Mouse (Mus musculus): ENCODE results near the gene Ifit2.

Gene Ifit2

DNA sequence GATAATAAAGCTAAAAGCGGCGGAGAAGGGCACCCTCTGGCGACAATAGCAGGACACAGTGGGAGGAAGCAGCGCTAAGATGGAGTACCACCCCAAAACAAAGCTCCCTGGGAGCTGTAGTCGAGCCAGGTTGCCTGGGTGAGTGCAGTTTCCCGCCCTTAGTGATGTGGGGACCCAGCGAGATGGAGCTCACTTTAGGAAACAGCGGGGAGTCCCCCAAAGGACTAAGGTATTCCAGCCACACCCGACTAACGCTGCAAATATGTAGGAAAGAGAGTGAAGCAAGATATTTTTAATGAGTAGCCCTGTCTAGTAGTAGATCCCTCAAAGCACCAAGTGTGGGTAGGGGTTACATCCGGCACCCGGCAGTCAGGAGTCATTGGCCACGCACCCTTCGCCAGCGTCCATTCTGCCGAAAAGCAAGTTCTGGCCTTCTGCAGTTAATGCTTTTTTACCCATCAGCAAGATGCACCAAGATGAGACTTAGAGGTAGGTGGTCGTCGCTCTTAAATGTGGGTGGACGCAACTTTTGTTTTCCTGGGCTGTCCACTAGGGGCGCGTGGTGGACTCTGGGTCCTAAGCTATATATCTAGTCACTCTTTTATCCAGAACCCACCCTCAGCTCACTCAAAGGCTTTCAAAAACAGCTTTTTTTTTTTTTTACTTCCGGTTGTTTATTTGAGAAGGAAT lies at the start of gene Ifit2:
Ifit2 (plus strand) TSS at position 161 of the 690 bp plus-strand sequence.
- peak; percentile 46 for DNase-seq (ENCODE audit: low read depth, low spot score)

DNA sequence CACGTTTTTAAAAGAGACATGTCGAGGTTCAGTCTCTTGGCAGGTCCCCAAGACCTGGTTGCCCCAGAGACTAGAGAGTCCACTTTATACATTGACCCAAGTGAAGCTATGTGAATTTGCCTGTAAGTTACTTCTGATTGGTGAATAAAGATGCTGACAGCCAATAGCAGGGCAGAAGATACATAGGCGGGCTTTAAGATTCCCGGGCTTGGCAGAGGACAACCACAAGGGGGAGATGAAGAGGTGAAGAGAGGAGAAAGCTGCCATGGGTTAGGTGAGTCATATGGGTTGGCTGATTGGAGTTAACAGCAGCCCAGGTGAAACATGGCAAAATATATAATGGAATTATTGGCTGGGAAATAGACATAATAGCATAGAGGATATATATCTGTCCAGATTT lies 49.7 kb upstream of the Ifit2 start:
- peak; percentile 16 for DNase-seq (ENCODE audit: low read depth, low spot score)

DNA sequence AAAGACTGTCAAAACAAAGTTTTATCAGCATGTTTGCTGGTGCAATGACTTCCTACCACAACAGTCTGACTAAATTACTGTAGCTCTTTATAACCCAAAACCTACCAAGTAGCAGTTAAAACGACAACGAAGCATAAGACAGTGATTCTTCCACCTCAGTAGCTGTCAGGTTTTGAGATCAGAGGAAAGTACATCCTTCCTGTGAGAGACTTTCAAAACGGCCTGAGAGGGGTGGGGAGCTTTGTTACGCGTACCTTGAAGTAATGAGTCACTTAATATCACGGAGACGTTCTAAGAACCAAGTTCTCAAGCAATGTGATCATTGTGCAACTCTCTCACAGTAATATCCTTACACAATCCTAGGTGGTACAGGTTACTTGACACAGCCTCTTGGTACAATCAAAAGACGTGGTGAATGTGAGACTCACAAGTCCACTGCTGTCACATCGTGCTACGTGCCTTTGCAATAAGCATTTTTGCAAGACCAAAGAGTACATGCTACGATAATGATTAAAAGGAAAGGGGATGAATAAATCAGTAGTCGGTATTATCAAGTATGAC lies 45.3 kb upstream of the Ifit2 start:
- DNase-seq (ENCODE audit: low read depth, low spot score) = no peak

DNA sequence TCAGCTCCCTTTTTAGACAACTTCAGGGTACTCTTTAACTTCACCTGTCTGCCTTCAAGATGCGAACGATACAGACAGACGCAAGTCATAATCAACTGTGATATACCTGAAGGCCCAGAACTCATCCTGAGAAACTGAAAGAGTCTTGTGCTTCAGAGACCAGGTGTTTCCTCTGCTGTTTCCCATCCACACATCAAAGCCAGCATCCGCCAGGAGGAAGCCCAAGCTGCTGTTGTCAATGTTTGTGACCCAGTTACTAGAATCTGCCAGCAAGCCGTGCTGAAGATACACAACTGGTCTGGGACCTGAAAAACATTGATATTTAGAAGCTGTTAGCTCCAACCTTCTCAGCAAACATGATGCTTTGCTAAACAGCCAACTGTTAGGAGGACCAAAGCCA lies 39.8 kb upstream of the Ifit2 start:
- no peak for DNase-seq (ENCODE audit: low read depth, low spot score)

DNA sequence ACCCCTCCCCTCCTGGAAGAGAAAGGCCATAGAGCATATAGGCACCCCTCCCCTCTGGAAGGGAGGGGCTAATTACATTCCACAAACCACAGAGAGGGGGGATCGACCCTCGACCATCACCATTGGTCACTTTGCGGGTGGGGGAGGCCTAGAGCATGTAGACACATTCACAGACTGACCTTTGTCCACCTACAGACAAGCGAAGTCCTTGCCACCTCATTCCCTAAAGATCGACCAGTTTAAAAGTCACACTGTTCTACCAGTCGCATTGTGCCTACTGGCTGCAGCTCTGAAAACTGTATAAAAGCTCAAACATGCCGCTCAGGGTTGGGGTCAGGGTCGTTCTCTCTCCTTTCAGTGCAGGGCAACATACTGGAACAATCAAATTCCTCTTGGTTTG lies 39.0 kb upstream of the Ifit2 start:
- DNase-seq (ENCODE audit: low read depth, low spot score) = no peak

DNA sequence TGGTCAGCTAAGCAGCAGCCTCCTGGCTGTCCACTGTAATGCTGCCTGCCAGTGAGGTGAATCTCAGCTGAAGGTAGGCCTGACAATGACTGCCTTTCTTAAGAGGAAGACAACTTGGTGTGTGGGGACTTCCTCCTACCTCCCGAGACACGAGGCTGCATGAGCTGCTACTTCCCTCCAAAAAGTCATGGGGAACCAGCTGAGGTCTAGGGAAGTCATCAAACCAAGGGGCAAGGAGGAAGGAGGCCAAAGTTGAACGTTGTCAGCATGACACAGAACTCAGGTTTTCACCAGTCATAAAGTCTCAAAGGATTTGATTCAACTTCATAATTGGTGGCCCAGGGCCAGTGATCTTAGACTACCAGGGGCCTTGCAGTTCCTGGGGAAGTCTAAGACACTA lies 34.8 kb upstream of the Ifit2 start:
- DNase-seq (ENCODE audit: low read depth, low spot score) = no peak

DNA sequence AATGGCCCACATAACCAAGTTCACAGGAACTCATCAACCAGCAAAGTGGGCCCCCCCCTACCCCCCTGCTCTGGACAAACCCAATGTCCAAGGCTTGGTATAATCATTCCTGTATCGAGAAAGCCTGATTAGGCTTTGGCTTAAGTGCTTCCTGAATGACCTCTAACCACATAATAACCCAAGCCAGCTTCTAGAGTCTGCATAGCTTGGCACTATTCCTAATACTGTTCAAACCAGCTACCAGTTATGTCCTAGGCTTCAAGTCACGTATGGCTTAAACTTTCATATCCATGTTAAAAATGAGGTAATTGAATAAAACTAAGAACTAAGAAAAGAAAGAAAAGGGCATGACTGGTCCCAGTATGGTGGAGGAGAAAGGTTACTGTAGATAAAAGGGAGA lies 34.1 kb upstream of the Ifit2 start:
- DNase-seq (ENCODE audit: low read depth, low spot score) = no peak

DNA sequence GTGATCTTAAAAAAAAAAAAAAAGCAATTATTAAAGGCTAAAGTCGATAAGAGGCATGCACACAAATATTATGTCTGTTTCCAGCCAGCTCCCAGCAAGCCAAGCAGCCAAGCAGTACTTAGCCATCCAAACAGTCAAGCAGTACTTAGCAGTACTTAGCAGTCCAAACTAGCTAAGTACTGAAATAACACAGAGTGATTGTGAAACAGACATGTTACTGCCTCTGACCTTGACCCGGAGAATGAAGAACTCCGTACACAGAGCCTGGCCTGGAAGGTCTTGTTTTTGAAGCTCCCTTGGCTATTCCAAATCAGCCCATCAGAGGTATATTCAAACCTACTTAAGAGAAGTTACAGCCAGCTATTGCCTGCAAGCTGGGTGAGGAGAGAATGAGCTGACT lies 33.3 kb upstream of the Ifit2 start:
- DNase-seq (ENCODE audit: low read depth, low spot score) = no peak

DNA sequence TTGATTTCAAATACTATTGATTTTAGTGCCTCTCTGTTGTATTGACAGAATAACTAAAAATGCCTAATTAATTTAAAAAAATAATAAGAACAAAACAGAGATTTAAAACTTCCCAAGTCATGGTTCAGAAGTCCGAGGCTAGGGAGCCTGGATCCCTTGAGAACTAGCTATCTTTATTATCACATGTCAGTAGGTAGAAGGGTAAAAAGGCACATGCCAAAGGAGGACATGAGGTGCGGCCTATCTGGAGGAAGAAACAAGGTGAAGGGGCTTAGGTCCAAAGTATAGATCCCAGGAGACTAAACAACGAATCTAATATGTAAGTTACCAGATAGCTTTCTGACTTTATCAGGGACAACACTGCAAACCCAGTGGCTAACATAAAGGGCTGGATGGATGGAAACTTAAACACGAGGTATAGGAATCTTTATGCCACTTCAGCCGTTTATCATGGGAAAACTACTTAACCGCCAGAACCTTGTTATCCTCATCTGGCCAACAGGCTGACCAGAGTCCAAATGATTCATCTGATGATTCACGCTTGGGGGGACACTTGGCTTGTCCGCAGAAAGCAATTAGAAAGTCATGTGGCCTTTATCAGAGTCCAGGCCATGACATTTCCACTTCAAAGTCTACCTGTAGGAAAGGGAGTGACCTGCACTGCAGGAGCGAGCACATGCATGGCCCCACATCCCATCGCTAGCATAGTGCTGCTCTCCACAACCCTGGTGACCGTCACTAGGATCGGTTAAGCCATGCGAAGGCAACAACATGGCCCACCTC lies 32.5 kb upstream of the Ifit2 start:
- DNase-seq (ENCODE audit: low read depth, low spot score) = no peak

DNA sequence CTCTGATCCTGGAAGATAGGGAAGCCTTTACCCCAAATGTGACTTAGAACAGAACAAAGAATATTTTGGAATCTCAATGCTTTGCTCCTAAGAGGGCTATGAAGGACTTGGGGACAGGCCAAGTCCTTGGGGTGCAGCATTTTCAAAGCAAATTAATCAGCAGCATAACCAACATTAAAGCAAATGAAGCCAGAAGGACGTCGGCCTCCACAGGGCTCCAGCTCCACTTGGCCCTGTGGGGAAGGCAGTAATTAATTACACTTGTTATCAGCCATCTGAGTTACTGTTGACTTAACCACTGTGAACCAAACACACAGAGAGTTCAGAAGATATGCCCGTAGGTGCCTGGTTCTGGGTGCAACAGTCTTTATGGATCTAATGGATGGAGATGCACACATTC lies 31.7 kb upstream of the Ifit2 start:
- DNase-seq (ENCODE audit: low read depth, low spot score) = no peak

DNA sequence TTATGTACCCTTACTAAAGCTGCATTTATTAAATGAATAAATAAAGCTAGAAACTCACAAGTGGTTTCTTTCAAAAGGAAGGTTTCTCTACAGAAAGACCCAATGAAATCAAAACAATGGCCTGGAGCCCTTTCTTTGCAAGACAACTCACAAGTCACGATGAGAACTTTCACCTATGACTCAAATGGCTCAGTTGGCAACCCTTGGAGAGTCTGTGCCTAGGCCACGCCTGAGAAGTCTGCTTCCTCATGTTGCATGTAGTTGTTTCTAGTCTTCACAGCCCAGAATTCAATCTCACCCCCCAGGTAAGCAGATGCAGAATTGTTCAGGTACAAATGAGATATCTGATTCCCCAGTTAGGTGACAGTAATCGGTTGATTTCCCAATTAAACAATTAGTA lies 30.8 kb upstream of the Ifit2 start:
- no peak for DNase-seq (ENCODE audit: low read depth, low spot score)

DNA sequence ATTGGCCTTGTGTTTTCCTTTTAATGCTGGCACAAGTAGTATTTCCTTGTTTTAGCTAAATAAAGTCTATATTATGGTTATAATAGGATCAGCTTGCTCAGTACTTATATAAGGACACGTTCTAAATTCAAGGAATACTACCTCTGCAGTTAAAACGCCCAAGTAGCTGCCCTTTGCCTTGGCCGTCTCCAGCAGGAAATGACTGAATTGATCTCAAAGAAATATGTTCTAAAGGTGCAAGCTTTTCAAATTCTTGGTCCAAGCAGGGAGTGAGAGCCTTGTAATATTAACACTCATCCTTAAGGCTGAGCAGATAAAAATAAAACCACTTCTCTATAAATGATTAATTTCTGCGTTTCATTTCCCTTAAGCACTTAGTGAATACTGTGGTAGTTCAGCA lies 30.4 kb upstream of the Ifit2 start:
- no peak for DNase-seq (ENCODE audit: low read depth, low spot score)

DNA sequence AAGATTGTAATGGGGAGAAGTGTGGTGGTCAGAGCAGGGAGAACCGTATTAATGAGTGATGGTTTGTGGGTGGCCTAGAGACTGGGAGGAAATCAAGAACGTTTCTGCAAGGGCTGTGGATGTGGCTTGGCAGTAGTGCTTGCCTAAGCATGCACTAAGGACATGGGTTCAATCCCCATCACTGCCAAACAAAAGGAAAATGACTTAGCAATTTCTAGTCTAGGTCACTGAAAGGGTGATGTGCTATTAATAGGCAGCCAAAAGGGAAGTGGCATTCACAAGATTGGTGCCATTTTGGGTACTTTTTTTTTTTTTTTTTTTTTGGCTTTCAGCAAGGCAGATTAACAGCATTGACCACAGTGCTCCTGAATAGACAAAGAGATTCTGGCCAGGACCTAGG lies 29.1 kb upstream of the Ifit2 start:
- no peak for DNase-seq (ENCODE audit: low read depth, low spot score)

DNA sequence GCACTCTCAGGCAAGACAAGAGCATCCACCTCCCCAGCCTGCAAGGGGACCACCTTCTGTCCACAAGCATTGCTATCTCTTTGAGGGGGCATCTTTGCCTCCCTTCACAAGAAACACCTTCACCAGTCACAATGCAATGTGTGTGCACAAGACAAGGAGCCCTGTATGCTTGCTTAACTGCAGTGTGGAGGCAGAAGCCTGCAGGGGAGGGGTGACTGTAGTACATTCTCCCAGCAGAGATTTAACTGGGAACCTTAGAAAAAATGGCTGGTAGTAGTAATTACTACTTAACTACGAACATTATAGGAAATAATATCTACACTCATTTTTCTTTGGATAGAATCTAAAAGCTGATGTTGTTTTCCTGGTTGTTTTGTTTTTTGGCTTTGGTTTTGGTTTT lies 28.5 kb upstream of the Ifit2 start:
- no peak for DNase-seq (ENCODE audit: low read depth, low spot score)

DNA sequence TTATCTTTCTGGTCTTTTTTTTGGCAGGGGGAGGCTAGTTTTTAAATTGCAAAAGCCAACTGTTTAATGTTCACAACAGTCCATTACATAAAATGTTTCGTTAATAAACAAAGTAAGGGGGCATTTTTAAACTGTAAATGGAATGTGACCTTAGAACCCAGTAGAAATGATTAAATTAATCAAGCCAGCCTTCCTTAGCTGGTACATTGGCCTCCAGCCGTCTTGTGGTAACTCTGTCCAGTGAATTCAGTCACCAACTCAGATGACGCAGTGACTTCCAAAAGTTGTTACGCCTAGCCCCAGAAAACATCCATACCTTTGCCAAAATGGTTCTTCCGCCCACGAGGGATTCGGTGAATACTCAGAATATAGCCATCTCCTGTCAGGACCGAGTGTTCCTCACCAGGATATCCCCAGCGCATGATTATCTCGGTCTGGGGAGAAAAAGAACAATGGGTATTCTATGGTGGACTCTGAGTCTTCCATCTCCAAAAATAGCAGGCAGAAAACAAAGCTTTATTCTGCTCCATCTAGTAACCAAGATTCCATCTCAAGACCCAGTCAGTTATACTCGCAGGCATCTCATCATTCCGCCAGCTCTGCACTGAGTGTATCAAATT lies 27.3 kb upstream of the Ifit2 start:
- DNase-seq (ENCODE audit: low read depth, low spot score) = no peak

DNA sequence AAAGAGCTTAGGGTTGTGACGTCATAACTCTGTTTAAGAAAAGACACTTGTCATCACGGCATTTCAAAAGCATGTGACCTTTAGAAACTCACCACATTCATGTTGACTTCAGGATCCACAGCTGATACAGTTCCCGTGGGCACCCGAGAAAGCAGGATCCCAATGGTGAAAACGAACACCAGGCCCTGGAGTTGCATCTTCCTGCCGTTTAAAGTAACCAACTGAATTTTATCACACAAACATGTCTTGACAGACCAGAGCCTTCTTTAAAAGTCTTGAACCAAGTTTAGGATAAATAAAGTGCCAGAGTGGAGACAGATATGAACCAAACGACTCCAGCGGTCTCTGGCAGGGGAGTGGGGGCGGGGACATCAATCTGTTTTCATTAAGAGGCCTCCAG lies 25.8 kb upstream of the Ifit2 start:
- DNase-seq (ENCODE audit: low read depth, low spot score) = no peak

DNA sequence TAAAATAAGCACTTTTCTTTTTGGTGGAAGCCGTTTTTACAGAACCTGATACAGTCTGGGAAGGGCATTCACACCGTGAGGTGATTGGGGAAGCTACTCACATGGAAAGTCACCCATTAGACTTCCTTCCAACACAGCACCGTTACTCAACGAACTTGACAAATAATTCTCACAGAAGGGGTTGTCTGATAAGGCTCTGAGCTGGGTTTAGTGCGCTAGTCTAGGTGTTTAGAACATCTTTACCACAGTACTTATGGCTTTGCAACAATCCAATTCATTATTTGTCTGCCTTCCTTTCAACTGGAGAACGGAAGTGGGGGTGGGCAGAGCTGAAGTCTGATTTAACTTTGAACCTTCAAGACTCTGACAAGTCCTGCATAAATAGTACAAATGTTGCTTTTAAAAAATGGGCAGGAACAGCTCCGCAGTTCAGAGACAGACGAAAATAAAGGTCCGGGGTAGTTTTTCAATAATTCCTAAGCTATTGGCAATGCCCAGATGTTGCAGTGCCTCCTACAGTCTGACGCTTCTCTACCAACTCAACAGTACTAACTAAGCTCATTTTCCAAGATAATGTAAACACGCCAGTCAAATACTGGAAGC lies 24.1 kb upstream of the Ifit2 start:
- DNase-seq (ENCODE audit: low read depth, low spot score) = no peak

DNA sequence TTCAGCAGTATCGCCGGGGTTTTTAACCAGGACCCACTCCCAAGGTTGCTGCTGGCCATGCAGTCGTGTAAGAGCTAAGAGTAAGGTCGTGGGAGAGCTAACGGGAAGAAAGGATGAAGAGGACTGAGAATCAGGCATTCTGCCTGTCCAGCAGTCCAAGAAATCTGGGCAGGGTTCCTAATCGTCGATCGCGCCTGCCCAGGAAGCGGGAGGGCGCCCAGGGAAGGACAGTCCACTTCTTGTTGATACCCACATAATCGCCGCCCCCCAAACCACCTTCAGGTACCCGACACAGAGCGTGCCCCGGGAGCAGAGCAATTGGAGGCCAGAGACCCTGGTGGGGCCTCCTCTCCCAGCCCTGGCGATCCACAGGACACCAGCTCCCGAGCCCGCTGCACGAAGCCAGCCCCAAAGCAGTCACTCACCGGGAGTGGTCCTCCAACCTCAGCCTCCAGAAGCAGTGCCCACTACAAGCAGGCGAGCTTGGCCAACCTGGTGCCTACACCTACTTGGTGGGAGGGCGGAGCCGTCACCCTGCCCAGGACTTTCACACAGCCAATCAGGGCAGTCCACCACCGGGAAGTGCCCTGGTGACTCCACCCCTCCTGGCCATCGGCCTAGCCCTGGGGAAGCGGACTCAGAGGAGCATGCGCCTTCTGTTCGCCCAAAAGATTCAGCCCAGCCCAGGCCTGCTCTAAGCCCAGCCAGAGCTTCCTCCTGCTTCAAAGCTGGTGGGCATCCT lies 23.4 kb upstream of the Ifit2 start, which contains the start of gene Lipa:
Lipa (minus strand) TSS at position 534 of the 742 bp plus-strand sequence.
- peak; percentile 45 for DNase-seq (ENCODE audit: low read depth, low spot score)

DNA sequence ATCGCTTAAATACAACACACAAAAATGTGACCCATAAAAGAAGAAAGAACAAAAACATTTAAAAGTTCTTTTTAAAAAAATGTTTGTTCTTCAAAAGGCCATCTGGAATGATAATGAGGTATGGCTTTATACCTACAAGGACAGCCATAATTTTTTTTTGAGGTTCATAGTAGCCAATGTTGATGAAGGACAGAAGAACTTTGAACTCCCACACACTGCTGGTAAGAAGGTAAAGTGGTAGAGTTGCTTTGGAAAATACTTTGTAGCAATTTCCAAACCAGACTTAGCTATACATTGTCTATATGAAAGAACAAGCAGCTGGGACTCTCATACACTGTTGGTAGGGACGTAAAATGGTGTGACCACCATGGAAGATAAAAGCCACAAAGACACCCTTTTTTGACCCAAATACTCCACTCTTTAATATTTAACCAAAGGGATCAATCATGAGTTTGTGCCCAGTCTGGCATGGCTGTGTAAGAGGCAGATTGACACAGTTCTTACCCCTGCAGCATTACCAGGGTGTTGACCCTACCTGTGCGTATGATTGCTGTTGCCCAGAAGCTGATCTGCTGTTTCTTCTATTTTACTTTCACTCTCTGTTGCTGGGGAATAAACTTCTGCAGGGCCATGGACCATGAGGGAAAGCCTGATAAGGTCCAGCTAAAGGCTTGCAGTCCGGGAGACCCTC lies 18.3 kb upstream of the Ifit2 start:
- DNase-seq (ENCODE audit: low read depth, low spot score) = no peak

DNA sequence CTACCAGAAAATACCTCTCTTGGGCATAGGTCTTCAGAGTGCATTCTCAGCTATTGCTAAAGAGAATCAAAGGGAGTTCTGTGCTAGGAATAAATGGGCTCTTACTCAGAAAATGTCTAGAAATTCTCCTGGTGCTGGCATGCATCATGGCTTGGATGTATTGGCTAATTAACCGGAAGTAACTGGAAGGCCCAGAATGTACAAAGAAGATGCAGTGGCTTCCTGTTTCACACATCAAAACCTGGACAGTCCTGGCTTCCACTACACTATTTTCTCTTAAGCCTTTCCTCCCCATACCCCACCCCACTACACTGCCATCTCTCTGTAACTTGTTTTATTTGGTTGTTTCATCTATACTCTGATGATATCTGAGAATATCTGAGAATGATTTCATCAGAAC lies 11.1 kb upstream of the Ifit2 start:
- no peak for DNase-seq (ENCODE audit: low read depth, low spot score)

DNA sequence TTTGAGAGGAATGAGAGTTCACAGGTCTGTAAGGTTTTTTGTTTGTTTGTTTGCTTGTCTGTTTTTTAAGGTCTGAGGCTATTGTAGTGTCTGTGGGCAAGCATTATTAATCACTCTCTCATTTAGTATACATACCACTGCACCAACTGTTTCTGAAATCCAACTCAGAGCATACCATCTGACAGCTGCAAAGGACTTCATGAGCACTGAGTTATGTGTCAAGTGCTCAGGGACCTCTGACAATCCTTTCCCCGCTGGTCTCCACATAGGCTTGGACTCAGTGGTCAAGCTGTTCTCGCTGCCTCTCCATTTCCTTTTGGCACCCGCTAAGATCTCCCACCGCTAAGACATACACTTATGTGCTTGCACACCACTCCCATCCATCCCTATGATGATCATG lies 4.3 kb upstream of the Ifit2 start:
- DNase-seq (ENCODE audit: low read depth, low spot score) = no peak

All from retina, adult 2 months (tissue).